ENCODE assay signal across 11 mouse cellular contexts in genomic region chr11:72569051-72569450, GRCm38 (mm10). TPM values are rescaled to one million over a fixed set of nuclear protein-coding genes. Genes with fewer than 3 reads are reported as not detected.
DNase-seq lines count a peak whose midpoint lies in the region; ATAC-seq lines count a peak whose summit lies in the region.
"Had no signal": no experiment of that assay in that cellular context is flagged by ENCODE, and none has a peak within 500 bp of the region (broad histone marks: within the 10 kb centered on the region; RNA-seq: fewer than 3 reads in every experiment).

No protein-coding gene starts in this region.

- no peak overlapping the region for H3K4me3 ChIP-seq in kidney, embryonic 15.5 days (replicated peaks)
- no peak overlapping the region for H3K4me3 ChIP-seq in forebrain, embryonic 11.5 days (ENCODE audit: low read depth, low read length)

- no peaks in the 10 kb centered on the region for H3K36me3 ChIP-seq in kidney, embryonic 15.5 days
- no peaks in the 10 kb centered on the region for H3K36me3 ChIP-seq in forebrain, embryonic 11.5 days (ENCODE audit: control insufficient read depth, insufficient read depth, low read length)

- peak; percentile 44 for DNase-seq in kidney, postnatal 10 days
- DNase-seq in A20 (ENCODE audit: low read depth, low spot score) (peak; percentile 64), NIH3T3 (ENCODE audit: low read depth) (peak; percentile 62)
- DNase-seq in lung, postnatal 36 days: peak; percentile 50
- DNase-seq in yolk sac, embryonic 10.5 days (ENCODE audit: low spot score): no peak
- no peak for DNase-seq in forebrain, embryonic 11.5 days (ENCODE audit: low spot score)
- DNase-seq in frontal cortex, postnatal 14 days (ENCODE audit: low spot score in 2 of 2): no peak
- DNase-seq: gastrocnemius, postnatal 10 days; layer of hippocampus, postnatal 36 days had no signal

- H3K9ac ChIP-seq in kidney, embryonic 15.5 days: no peak overlapping the region
- no peak overlapping the region for H3K9ac ChIP-seq in forebrain, embryonic 11.5 days (ENCODE audit: low read length)

- H3K9me3 ChIP-seq in kidney, embryonic 15.5 days (replicated peaks): no peaks in the 10 kb centered on the region
- no peaks in the 10 kb centered on the region for H3K9me3 ChIP-seq in forebrain, embryonic 11.5 days (ENCODE audit: control insufficient read depth, low read length)

- H3K4me1 ChIP-seq in kidney, embryonic 15.5 days: peaks cover 15% of the 10 kb centered on the region
- no peaks in the 10 kb centered on the region for H3K4me1 ChIP-seq in forebrain, embryonic 11.5 days (replicated peaks; ENCODE audit: control insufficient read depth, insufficient read depth, low read length)

- no peak for ATAC-seq in kidney, embryonic 15.5 days (replicated peaks; ENCODE audit: low FRiP score)
- ATAC-seq in forebrain, embryonic 11.5 days (replicated peaks; ENCODE audit: low FRiP score): no peak

- H3K4me2 ChIP-seq in kidney, embryonic 15.5 days: no peak overlapping the region
- no peak overlapping the region for H3K4me2 ChIP-seq in forebrain, embryonic 11.5 days (ENCODE audit: low read depth, low read length, severe bottlenecking)

- H3K27me3 ChIP-seq in kidney, embryonic 15.5 days: peaks cover 5% of the 10 kb centered on the region; the same call in 1 of the 2 replicates
- H3K27me3 ChIP-seq in forebrain, embryonic 11.5 days (ENCODE audit: control insufficient read depth, insufficient read depth, low read length): no peaks in the 10 kb centered on the region

- 54% methylated on average over 8 of the region's 8 CpGs for WGBS in kidney, embryonic 15.5 days
- WGBS in forebrain, embryonic 11.5 days: 61% methylated on average over 8 of the region's 8 CpGs

- no peak overlapping the region for H3K27ac ChIP-seq in kidney, embryonic 15.5 days
- no peak overlapping the region for H3K27ac ChIP-seq in forebrain, embryonic 11.5 days (ENCODE audit: low read depth, low read length)
- H3K27ac ChIP-seq: stomach, postnatal 0 days had no signal

RNA-seq across cellular contexts. Expression of gene Spns3, which starts 18.7 kb away (rescaled TPM):
- 0.27 and 0.35 TPM in 2 replicates for polyA plus RNA-seq in kidney, embryonic 15.5 days (2015; fragmentation: Nextera tagmentation; extraction: Ambion mirVana)
- polyA plus RNA-seq in forebrain, embryonic 11.5 days (2014; fragmentation: Nextera tagmentation; extraction: Ambion mirVana): not detected in 2 replicates

RNA-seq across cellular contexts. Expression of gene Ube2g1, which starts 38.0 kb away (rescaled TPM):
- 69.8 and 74.6 TPM in 2 replicates for polyA plus RNA-seq in kidney, embryonic 15.5 days (2015; fragmentation: Nextera tagmentation; extraction: Ambion mirVana)
- polyA plus RNA-seq in forebrain, embryonic 11.5 days (2014; fragmentation: Nextera tagmentation; extraction: Ambion mirVana): 105 and 110 TPM in 2 replicates

Comparison
In these comparisons a context has a peak if more than half of its experiments do, and no peak if none do; other contexts are left out.
1. DNase-seq: peak in kidney, postnatal 10 days (single experiment), A20 (single experiment), NIH3T3 (single experiment) and lung, postnatal 36 days (single experiment); none in yolk sac, embryonic 10.5 days (single experiment), forebrain, embryonic 11.5 days (single experiment) and frontal cortex, postnatal 14 days (0 of 2).